Mouse (Mus musculus): ENCODE data around the gene Tbc1d19.

DNA sequence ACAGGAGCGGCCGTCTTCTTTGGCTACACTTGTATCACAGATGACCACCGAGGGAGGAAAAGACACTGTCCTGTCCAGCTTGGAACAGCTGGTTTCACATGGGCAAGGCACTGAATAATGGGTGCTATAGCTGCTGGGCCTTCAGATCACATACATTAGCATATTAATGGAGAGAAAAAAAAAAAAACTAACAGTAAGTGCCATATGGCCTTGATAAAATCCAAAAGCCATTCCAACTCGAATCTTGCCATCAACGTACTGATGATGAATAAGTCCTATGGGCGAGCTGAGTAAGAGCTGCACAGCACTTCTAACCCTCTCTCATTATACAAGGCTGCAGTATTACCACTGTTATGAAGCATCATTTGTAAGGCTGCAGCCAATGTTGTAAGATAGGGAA lies 45.2 kb downstream of the Tbc1d19 start:
- TF ChIP-seq CTCF (IDR thresholded peaks at IDR 0.05; ENCODE audit: low read depth, low read length) (no peak), GATA1 (IDR thresholded peaks at IDR 0.05; ENCODE audit: borderline replicate concordance, low read length) (no peak), POLR2AphosphoS5 (IDR thresholded peaks at IDR 0.05; ENCODE audit: insufficient replicate concordance, low read depth, low read length) (no peak)
